Mouse (Mus musculus) heart, adult 18-20 months (tissue): ENCODE measurements around the gene Atf5. TPM values are rescaled to one million over a fixed set of nuclear protein-coding genes. Genes with fewer than 3 reads are reported as not detected.
A peak's percentile ranks its signal among the peaks of the same experiment; 100 is the strongest.

Experiments
- DNase-seq, 2 experiments: peaks; one replicate each; pipeline ENCODE4 v3.0.0; 2021 to 2022; ENCODE audit warnings: mixed read lengths in 1 of 2
- microRNA-seq, 2 experiments: library from miRNA; unstranded; fragments of <30 nt; microRNA quantifications; one replicate each; pipeline ENCODE4 v1.2.0; 2022
- total RNA-seq, 2 experiments: library from RNA; stranded (reverse); gene quantifications; 2 replicates each; pipeline ENCODE4 v1.2.3; 2021

Gene Atf5
- total RNA-seq, 2 experiments from 2014 or later = 60.2 to 62.7 TPM

DNA sequence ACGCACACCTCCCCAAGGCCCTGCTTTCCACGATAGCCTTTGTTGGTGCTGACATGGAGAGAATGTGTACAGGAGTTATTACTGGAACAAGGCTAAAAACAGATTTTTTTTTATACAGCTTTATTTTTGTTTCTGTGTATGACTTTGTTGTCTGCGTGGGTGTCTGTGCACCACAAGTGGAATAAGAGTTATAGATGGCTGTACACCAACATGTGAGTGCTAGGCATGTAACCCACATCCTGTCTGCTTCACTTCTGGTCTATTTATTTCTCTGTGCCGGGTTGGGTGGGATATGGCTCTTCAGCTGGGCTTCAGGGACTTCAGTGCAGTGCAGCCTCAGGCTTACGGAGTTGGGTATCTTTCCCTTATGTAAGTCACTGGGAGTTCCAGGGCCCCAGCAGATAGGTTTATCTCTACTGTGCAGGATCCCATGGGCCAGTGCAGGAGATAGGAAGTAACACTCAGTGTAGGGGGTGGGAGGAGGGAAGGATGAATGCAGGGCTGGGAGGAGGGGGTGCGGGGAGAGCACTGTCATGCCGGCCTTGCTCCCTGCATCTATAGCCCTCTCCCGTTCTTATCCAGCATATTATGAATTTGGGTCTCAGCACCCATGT lies 43.8 kb downstream of the Atf5 start:
- DNase-seq = no peak

DNA sequence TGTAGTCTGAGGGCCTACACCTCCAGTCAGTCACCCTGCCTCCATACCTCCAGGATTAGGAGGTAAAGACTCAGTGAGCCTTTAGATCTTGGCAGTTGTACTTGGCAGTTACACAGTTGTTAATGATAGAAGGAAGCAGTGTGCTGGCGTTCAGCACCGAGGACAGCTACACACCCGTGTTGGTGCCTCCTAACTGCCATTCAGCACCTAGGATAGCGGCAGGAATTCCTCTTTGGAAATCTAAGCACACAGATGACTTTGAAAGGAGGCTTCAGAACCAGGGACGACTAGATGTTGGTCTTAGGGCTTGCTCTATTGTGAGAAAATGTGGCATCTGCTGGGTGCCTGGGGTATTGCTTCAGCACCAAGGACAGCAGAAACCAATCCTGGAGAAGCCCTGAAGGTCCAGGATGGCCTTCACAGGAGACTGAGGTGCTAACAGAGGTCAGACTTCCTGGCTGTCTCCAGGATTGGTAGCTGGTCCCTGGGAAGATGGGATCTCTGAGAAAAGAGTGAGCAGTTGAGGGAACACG lies 46.3 kb downstream of the Atf5 start:
- peak; percentile 54 to 80 for DNase-seq

DNA sequence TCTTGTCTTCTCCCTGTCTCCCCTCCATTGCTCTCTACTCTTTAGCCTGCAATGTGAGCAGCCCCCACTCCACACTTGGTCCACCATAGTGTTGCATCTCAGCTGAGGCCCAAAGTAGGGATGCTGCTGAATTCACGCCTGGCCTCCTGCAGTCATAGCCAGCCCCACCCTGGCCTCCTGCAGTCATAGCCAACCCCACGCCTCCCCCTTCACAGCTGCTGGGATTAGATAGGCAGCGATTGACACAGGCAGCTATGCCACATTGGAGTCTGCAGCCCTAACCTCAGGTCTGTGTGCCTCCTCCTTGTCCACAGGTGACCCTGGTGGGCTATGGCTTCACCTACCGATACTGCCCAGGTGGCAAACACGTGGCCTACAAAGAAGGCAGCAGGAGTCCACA lies 48.3 kb downstream of the Atf5 start:
- no peak for DNase-seq

Small RNAs within 50 kb of the gene (microRNA-seq; reads per million reads assigned to microRNA genes)
- gene Mir707 = 0 reads per million in 2 experiments

Other genes starting within 250 kb of the Atf5 start
- gene Napsa, start 244.3 kb downstream of the Atf5 start, total RNA-seq = 1 to 10 TPM in 1 of 2 experiments, under 1 TPM in 1; 0.82 to 4.4 TPM
- 1 to 10 TPM; 2.4 to 2.6 TPM for gene Kcnc3, start 226.0 kb downstream of the Atf5 start, total RNA-seq
- gene Myh14, start 145.8 kb downstream of the Atf5 start, total RNA-seq = 10 to 100 TPM; 86.9 to 95.7 TPM
- not detected for gene Izumo2, start 107.9 kb downstream of the Atf5 start, total RNA-seq
- 10 to 100 TPM; 23.9 to 30.9 TPM for gene Vrk3, start 68.2 kb downstream of the Atf5 start, total RNA-seq
- not detected for gene Zfp473, start 65.6 kb downstream of the Atf5 start, total RNA-seq
- 10 to 100 TPM; 25.4 to 26.0 TPM for gene Nup62, start 570 bp downstream of the Atf5 start, total RNA-seq
- 1 to 10 TPM in 1 of 2 experiments, under 1 TPM in 1; 0.62 to 4.8 TPM for gene Il4i1, start 271 bp downstream of the Atf5 start, total RNA-seq
- 10 to 100 TPM; 65.1 to 67.1 TPM for gene Akt1s1, start 32.3 kb upstream of the Atf5 start, total RNA-seq
- gene Tbc1d17, start 32.4 kb upstream of the Atf5 start, total RNA-seq = 10 to 100 TPM; 36.7 to 57.6 TPM
- gene Pnkp, start 40.5 kb upstream of the Atf5 start, total RNA-seq = 10 to 100 TPM; 16.5 to 19.4 TPM
- 100 to 1,000 TPM; 173 to 184 TPM for gene Ptov1, start 53.1 kb upstream of the Atf5 start, total RNA-seq
- gene Med25, start 76.1 kb upstream of the Atf5 start, total RNA-seq = 10 to 100 TPM; 75.9 to 79.8 TPM
- 10 to 100 TPM; 15.4 to 16.8 TPM for gene Fuz, start 79.4 kb upstream of the Atf5 start, total RNA-seq
- 10 to 100 TPM; 59.2 to 67.9 TPM for gene Ap2a1, start 112.8 kb upstream of the Atf5 start, total RNA-seq
- gene Tsks, start 126.5 kb upstream of the Atf5 start, total RNA-seq = not detected
- 1 to 10 TPM; 1.8 to 2.0 TPM for gene Cpt1c, start 158.2 kb upstream of the Atf5 start, total RNA-seq
- 100 to 1,000 TPM in 1 of 2 experiments, 10 to 100 TPM in 1; 90.3 to 110 TPM for gene Prmt1, start 169.9 kb upstream of the Atf5 start, total RNA-seq
- gene Irf3, start 181.0 kb upstream of the Atf5 start, total RNA-seq = 10 to 100 TPM; 21.3 to 29.5 TPM
- gene Bcl2l12, start 182.1 kb upstream of the Atf5 start, total RNA-seq = 1 to 10 TPM; 8.1 to 9.7 TPM
- 10 to 100 TPM; 45.1 to 46.0 TPM for gene Scaf1, start 199.7 kb upstream of the Atf5 start, total RNA-seq
- 10 to 100 TPM; 43.9 to 47.7 TPM for gene Rras, start 201.3 kb upstream of the Atf5 start, total RNA-seq
- gene Prr12, start 236.2 kb upstream of the Atf5 start, total RNA-seq = 10 to 100 TPM; 21.5 to 21.9 TPM
- 10 to 100 TPM; 29.6 to 35.2 TPM for gene Nosip, start 245.8 kb upstream of the Atf5 start, total RNA-seq
- 1 to 10 TPM; 7.8 TPM for gene Prrg2, start 246.0 kb upstream of the Atf5 start, total RNA-seq